Mouse (Mus musculus) olfactory bulb, adult 2 months (tissue): ENCODE measurements around the gene Tgfb1.

Experiments used
- CTCF ChIP-seq: fragments of 200-500 bp; IDR thresholded peaks from 2 replicates; pipeline ENCODE4 v1.5.1; 2012; ENCODE audit warnings: low read depth, mild to moderate bottlenecking, low read length, moderate library complexity; ENCODE audit not compliant: insufficient read depth
- POLR2A ChIP-seq: fragments of 200-500 bp; IDR thresholded peaks from 2 replicates; pipeline ENCODE4 v1.6.1; 2012; ENCODE audit warnings: mild to moderate bottlenecking, low read depth, low read length, moderate library complexity; ENCODE audit not compliant: insufficient read depth

- TF ChIP-seq CTCF (no peak), POLR2A (no peak)
Measured at GRCm38 (mm10) chr7:25669158-25669557, 17.6 kb upstream of the Tgfb1 start.
